Mouse (Mus musculus): ENCODE data around the gene 2300009A05Rik.

GRCm38 (mm10) chr9:63348146-63348545 is 50.9 kb downstream of the 2300009A05Rik start:
- TF ChIP-seq CTCF (IDR thresholded peaks at IDR 0.05; ENCODE audit: control insufficient read depth, insufficient read depth, insufficient replicate concordance, low read depth, low read length) (no peak), POLR2A (IDR thresholded peaks at IDR 0.05; ENCODE audit: control insufficient read depth, low read depth, low read length) (no peak)
